Mouse (Mus musculus) forebrain, embryonic 11.5 days (tissue): ENCODE results near the gene Ndufa9. TPM values are rescaled to one million over a fixed set of nuclear protein-coding genes. Genes with fewer than 3 reads are reported as not detected.
A peak's percentile ranks its signal among the peaks of the same experiment; 100 is the strongest.

ENCODE experiments used
- ATAC-seq: fragments of 200-750 bp; cut with Nextera tagmentation; replicated peaks from 2 replicates; pipeline ENCODE4 v1.8.0; 2017; ENCODE audit warnings: moderate TSS enrichment; ENCODE audit not compliant: low FRiP score
- DNase-seq: peaks from one replicate; pipeline ENCODE4 v3.0.0-alpha.2; 2017; ENCODE audit warnings: low spot score
- H3K27ac ChIP-seq: fragments of 300-500 bp; sonication (generic); 2 replicates; pipeline ENCODE4 v1.5.1; 2014; ENCODE audit warnings: low read depth, low read length
- H3K27me3 ChIP-seq: fragments of 300-500 bp; sonication (generic); 2 replicates; pipeline ENCODE4 v1.6.1; 2014; ENCODE audit warnings: mild to moderate bottlenecking, low read length, mixed read lengths; ENCODE audit not compliant: control insufficient read depth, insufficient read depth
- H3K36me3 ChIP-seq: fragments of 300-500 bp; sonication (generic); 2 replicates; pipeline ENCODE4 v1.6.1; 2014; ENCODE audit warnings: mild to moderate bottlenecking, low read length, moderate library complexity, mixed read lengths; ENCODE audit not compliant: control insufficient read depth, insufficient read depth
- H3K4me1 ChIP-seq: fragments of 300-500 bp; sonication (generic); replicated peaks from 2 replicates; pipeline ENCODE4 v1.6.1; 2014; ENCODE audit warnings: low read length, mixed read lengths; ENCODE audit not compliant: control insufficient read depth, insufficient read depth
- H3K4me2 ChIP-seq: fragments of 300-500 bp; sonication (generic); 2 replicates; pipeline ENCODE4 v1.6.1; 2014; ENCODE audit warnings: low read depth, mild to moderate bottlenecking, low read length, moderate library complexity, mixed read lengths; ENCODE audit not compliant: severe bottlenecking
- H3K4me3 ChIP-seq: fragments of 300-500 bp; sonication (generic); 2 replicates; pipeline ENCODE4 v1.5.1; 2014; ENCODE audit warnings: low read depth, low read length
- H3K9ac ChIP-seq: fragments of 300-500 bp; sonication (generic); 2 replicates; pipeline ENCODE4 v1.6.1; 2014; ENCODE audit warnings: low read length
- H3K9me3 ChIP-seq: fragments of 300-500 bp; sonication (generic); 2 replicates; pipeline ENCODE4 v1.6.1; 2016; ENCODE audit warnings: low read length, mixed read lengths; ENCODE audit not compliant: control insufficient read depth
- WGBS: fragments of 180-500 bp; shearing (Covaris S2); extraction: QIAGEN DNeasy Blood & Tissue Kit; methylation state at CpG from one replicate; pipeline ENCODE4 v1.1.7; 2014; 5-methylcytosine and 5-hydroxymethylcytosine counted together
- polyA plus RNA-seq: library from polyadenylated mRNA; unstranded; fragments of >200 nt; fragmentation: Nextera tagmentation; extraction: Ambion mirVana; gene quantifications from 2 replicates; pipeline ENCODE4 v1.2.1, GENCODE M21; 2014

Ndufa9 gene
- polyA plus RNA-seq: 161 and 183 TPM in 2 replicates

- H3K27me3 ChIP-seq: no peaks in the 10 kb centered on the region
- H3K27ac ChIP-seq: no peak within 1 kb of the TSS
- peak within 1 kb of the TSS; percentile 83 for H3K4me3 ChIP-seq
- DNase-seq (peak; percentile 95), ATAC-seq (peak; percentile 91)
- peak within 1 kb of the TSS; percentile 81 for H3K4me2 ChIP-seq
- peak within 1 kb of the TSS; percentile 80 for H3K9ac ChIP-seq
- H3K36me3 ChIP-seq: no peaks in the 10 kb centered on the region
- H3K4me1 ChIP-seq: 0 out of 2 replicates have a peak, but pooled peaks cover 2% of the 10 kb centered on the region
- 6% methylated on average over 46 of the region's 46 CpGs for WGBS
- no peaks in the 10 kb centered on the region for H3K9me3 ChIP-seq
Observed at GRCm38 (mm10) chr6:126848712-126849704, at the start of gene Ndufa9. Gene Ndufa9, minus strand, starts transcription at chr6:126849136.

GRCm38 (mm10) chr6:126877118-126877517, 28.2 kb upstream of the Ndufa9 start:
- Histone ChIP-seq H3K27me3 (no peaks in the 10 kb centered on the region), H3K4me1 (no peaks in the 10 kb centered on the region), H3K4me3 (no peak overlapping the region), H3K27ac (no peak overlapping the region), H3K9ac (no peak overlapping the region), H3K9me3 (no peaks in the 10 kb centered on the region), H3K4me2 (no peak overlapping the region), H3K36me3 (no peaks in the 10 kb centered on the region)
- ATAC-seq (no peak), DNase-seq (no peak)
- WGBS: 86% methylated on average over 8 of the region's 8 CpGs

- no peak for ATAC-seq
Observed at GRCm38 (mm10) chr6:126852881-126853280, 3.9 kb upstream of the Ndufa9 start, which contains the start of gene Akap3. Gene Akap3, plus strand, starts transcription at chr6:126853098.

GRCm38 (mm10) chr6:126836628-126837027, 12.3 kb downstream of the Ndufa9 start:
- no peak for DNase-seq
- no peak overlapping the region for H3K9ac ChIP-seq
- no peak overlapping the region for H3K4me2 ChIP-seq
- no peak overlapping the region for H3K27ac ChIP-seq
- H3K4me1 ChIP-seq: no peaks in the 10 kb centered on the region
- H3K27me3 ChIP-seq: no peaks in the 10 kb centered on the region
- WGBS: 95% methylated on average over 8 of the region's 8 CpGs
- ATAC-seq: no peak
- no peaks in the 10 kb centered on the region for H3K9me3 ChIP-seq
- H3K4me3 ChIP-seq: no peak overlapping the region
- no peaks in the 10 kb centered on the region; the same call in 1 of the 2 replicates for H3K36me3 ChIP-seq

More at GRCm38 (mm10) chr6:126852881-126853280, 3.9 kb upstream of the Ndufa9 start, which contains the start of gene Akap3:
- Histone ChIP-seq H3K27me3 (no peaks in the 10 kb centered on the region), H3K4me2 (no peak within 1 kb of the TSS), H3K9me3 (no peaks in the 10 kb centered on the region), H3K27ac (no peak within 1 kb of the TSS), H3K9ac (no peak within 1 kb of the TSS), H3K36me3 (no peaks in the 10 kb centered on the region), H3K4me1 (no peaks in the 10 kb centered on the region), H3K4me3 (no peak within 1 kb of the TSS)
- no peak for DNase-seq

- no peaks in the 10 kb centered on the region for H3K9me3 ChIP-seq
- ATAC-seq (no peak), DNase-seq (no peak)
- no peaks in the 10 kb centered on the region for H3K27me3 ChIP-seq
- 90% methylated on average over 3 of the region's 3 CpGs for WGBS
- H3K4me3 ChIP-seq: no peak overlapping the region
- no peak overlapping the region for H3K4me2 ChIP-seq
- no peak overlapping the region for H3K9ac ChIP-seq
- H3K27ac ChIP-seq: no peak overlapping the region
- no peaks in the 10 kb centered on the region; the same call in 1 of the 2 replicates for H3K36me3 ChIP-seq
- H3K4me1 ChIP-seq: no peaks in the 10 kb centered on the region
Observed at GRCm38 (mm10) chr6:126823087-126823486, 25.8 kb downstream of the Ndufa9 start.

GRCm38 (mm10) chr6:126816338-126816737, 32.6 kb downstream of the Ndufa9 start:
- Histone ChIP-seq H3K4me2 (no peak overlapping the region), H3K4me3 (no peak overlapping the region), H3K4me1 (no peaks in the 10 kb centered on the region), H3K27ac (no peak overlapping the region), H3K36me3 (no peaks in the 10 kb centered on the region; the same call in 1 of the 2 replicates), H3K9me3 (no peaks in the 10 kb centered on the region), H3K27me3 (no peaks in the 10 kb centered on the region), H3K9ac (no peak overlapping the region)
- no peak for DNase-seq
- WGBS: 94% methylated on average over 8 of the region's 8 CpGs
- ATAC-seq: no peak

GRCm38 (mm10) chr6:126815206-126815750, 33.7 kb downstream of the Ndufa9 start:
- H3K4me1 ChIP-seq: no peaks in the 10 kb centered on the region
- ATAC-seq (no peak), DNase-seq (no peak)
- H3K4me3 ChIP-seq: no peak overlapping the region
- no peak overlapping the region for H3K27ac ChIP-seq
- no peak overlapping the region for H3K4me2 ChIP-seq
- 68% methylated on average over 6 of the region's 6 CpGs for WGBS
- H3K36me3 ChIP-seq: no peaks in the 10 kb centered on the region; the same call in 1 of the 2 replicates
- H3K9ac ChIP-seq: no peak overlapping the region
- no peaks in the 10 kb centered on the region for H3K9me3 ChIP-seq
- no peaks in the 10 kb centered on the region for H3K27me3 ChIP-seq

- Histone ChIP-seq H3K9me3 (no peaks in the 10 kb centered on the region), H3K4me2 (no peak overlapping the region), H3K36me3 (no peaks in the 10 kb centered on the region), H3K27me3 (no peaks in the 10 kb centered on the region), H3K9ac (no peak overlapping the region), H3K4me3 (no peak overlapping the region), H3K27ac (no peak overlapping the region), H3K4me1 (no peaks in the 10 kb centered on the region)
- WGBS: 91% methylated on average over 4 of the region's 4 CpGs
- no peak for ATAC-seq
- DNase-seq: no peak
Observed at GRCm38 (mm10) chr6:126811481-126811880, 37.5 kb downstream of the Ndufa9 start.
